Mouse (Mus musculus): ENCODE measurements around the gene Ugt1a9. TPM values are rescaled to one million over a fixed set of nuclear protein-coding genes. Genes with fewer than 3 reads are reported as not detected.

Ugt1a9 gene
- total RNA-seq, 2 experiments from 2014 or later, result not detected

DNA sequence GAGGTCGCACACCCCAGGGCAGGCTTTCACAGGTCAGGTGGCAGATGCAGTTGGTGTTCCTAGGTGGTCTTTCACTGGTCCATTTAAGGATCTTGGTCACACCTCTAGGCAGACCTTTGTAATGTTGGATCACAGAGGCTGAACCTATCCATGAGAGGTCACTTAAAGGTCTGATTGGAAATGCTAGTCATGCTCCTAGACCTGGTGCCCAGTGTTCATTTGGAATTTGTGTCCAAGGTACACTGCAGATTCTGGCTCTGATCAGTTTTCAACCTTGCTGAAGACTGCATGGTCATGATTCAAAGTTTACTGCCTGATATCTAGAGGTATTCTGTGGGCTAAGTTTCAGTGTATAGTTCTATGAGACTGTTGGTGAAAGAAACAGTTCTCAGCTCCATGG lies 109.1 kb downstream of the Ugt1a9 start:
- no peak for DNase-seq

DNA sequence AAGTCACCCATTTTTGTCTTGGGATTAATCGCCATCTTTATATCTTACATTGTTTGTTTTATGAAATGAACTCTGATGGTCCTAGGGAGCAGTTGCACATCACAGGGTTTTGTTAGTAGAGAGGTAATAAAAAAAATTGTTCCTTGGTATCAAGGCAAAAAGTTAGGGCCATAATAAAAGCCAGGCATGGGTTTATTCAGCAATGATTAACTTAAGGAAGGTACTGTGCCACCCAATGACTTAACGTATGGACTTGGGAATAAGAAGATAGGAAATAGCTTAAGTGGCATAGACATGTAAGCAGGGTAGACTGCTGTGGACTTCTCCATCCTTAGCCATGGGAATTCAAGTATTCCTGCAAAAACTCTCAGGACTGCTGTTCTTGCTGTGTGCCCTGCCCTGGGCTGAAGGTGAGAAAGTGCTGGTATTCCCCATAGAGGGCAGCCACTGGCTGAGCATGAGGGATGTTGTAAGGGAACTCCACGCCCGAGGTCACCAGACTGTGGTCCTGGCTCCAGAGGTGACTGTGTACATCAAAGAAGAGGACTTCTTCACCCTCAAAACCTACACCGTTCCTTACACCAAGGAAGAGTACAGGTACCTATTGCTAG lies 115.8 kb downstream of the Ugt1a9 start:
- no peak for DNase-seq

DNA sequence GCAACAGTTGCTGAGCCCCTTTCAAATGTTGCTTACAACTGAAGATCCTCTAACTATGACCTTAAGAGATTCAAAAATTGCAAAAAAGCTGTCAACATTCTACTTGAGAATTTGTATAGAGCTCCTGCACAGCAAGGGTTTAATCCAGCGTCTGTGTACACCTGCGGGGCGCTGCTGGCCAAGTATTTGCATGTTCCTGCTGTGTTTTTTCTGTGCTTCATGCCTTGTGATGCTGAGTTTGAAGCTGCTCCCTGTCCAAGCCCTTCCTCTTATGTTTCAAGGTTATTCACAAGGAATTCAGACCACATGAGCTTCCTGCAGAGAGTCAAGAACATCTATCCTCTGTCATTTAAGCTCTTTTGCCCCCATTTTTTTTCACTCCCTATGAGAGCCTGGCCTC lies 121.5 kb downstream of the Ugt1a9 start:
- DNase-seq, result no peak

DNA sequence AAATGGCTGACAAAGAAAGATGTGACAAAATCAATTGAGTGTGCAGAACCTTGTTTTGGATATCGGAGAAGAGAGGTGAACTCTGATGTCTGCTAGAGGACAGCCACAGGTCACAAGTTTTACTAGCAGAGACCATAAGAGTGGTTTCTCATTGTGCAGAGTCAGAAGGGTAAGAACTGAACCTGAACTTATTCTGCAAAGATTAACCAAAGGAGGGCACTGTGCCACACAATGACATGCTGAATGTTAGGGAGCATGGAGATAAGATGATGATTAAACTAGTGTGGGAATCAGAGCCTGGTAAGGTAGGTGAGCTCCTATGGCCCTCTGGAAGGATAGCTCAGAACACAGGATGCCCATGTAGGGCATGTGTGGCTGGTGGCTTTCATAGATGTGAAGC lies 125.1 kb downstream of the Ugt1a9 start:
- DNase-seq, result no peak

DNA sequence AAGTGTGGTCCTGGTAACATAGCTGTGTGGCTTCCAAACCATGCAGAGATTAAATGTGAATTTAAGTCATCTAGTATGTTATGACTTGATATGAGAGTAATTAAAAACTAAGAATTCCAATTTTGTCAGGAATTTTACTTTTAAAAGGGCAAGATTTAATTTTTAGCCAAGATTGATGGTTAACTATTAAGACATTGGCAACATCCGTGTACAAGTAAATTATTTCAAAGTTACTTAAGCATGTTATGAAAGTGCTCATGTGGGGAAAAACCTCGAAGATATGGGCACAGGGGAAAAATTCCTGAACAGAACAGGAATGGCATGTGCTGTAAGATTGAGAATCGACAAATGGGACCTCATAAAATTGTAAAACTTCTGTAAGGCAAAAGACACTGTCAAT lies 126.8 kb downstream of the Ugt1a9 start:
- DNase-seq, result no peak

DNA sequence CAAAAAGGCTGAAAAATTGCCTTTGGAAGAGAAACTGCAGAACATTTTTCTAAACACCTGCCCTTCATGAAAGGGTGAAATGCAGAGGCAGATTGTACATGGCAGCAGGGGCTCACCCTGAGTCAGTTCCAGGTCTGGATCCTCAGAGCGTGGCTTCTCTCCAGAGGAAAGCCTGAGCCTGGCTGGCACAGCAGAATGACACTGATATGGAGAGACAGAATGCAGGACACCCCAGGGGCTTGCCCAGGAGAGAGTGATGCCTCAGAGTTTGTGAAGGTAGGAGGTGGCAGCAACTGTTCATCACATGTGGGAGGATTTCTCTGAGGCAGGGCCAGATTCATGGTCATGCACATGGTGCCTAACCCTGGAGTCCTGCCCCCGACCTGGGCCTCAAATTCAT lies 129.4 kb downstream of the Ugt1a9 start:
- DNase-seq, result no peak

DNA sequence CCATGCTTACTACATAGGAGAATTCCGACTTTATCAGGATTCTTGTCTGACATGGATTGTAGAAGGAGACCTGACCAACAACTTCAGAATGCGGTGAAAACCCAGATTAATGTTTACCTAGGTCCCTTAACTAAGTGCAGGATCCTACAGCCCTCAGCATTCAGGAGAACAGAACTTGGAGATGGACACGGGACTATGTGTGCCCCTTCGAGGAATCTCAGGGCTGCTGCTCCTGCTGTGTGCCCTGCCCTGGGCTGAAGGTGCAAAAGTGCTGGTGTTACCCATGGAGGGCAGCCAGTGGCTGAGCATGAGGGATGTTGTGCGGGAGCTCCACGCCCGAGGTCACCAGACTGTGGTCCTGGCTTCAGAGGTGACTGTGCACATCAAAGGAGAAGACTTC lies 129.9 kb downstream of the Ugt1a9 start, which contains the start of gene Ugt1a2:
Gene Ugt1a2, plus strand, starts transcription at position 146 of the 400 bp plus-strand sequence.
- DNase-seq, result no peak

DNA sequence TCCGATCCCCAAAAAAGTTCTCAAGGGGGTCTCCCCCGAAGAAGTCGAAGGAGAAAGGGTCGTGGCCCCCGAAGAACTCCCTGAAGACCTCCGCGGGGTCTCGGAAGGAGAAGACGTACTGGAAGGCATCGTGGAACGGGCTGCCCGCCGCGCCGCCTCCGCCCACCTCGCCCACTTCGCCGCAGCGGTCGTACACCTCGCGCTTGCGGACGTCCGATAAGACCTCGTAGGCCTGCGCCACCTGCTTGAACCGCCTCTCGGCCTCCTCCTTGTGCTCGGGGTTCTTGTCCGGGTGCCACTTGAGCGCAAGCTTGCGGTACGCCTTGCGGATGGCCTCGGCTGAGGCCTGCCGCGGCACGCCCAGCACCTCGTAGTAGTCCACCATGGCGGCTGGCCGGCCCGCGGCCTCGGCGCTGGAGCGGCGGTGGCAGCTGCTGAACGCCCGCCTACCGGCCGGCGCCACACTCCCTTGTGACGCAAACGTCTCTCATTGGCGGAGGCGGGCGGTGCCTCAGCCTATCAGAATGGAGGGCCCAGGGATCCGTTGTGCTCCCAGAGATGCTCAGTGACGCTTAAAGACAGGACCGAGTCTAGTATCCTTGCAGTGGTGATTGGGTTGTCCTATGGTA lies 134.8 kb downstream of the Ugt1a9 start, which contains the start of gene Dnajb3:
Gene Dnajb3, minus strand, starts transcription at position 489 of the 629 bp plus-strand sequence.
- peak; percentile 63 to 77 for DNase-seq

DNA sequence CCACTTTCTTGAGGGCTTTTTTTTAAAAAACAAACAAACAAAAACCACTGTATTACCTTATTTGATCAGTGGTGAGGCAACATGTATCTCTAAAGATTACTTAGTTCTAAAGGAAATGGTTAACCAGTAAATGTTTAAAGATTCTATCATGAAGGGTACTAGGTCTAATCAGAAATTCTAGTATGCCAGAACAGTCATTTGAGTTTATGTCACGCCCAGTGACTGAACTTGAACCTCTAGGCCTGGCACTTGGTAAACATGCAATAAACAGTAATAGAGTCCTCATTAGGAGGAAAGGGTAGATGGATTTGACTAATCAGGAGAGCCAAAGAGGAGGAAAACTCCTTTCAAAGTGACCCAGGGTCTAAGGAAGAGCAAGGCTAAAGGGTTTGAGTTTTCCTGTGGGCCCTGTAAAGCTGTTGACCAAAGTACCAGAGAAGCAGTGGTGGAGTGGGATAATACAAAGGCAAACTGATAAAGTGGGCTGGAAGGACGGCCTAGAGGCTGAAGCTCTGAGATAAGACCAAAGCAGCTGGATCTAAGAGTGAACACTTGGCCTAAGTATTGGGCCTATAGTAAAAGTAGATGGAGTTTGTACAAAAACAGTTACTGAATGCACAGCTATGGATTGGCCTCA lies 136.4 kb downstream of the Ugt1a9 start:
- no peak for DNase-seq

DNA sequence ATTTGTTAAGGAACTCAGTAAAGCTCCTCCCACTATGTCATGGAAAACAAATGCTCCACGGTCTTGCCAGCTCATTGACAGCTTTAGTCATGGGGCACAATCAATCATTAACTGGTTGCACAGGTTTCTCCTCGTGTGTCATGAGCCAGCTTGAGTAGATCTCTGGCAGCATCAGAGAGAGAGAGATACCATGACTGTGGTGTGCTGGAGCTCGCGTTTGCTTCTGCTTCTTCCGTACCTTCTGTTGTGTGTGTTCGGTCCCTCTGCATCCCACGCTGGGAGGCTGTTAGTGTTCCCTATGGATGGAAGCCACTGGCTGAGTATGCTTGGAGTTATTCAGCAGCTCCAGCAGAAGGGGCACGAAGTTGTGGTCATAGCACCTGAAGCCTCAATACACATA lies 141.2 kb downstream of the Ugt1a9 start, which contains the start of gene Ugt1a1:
Gene Ugt1a1, plus strand, starts transcription at position 148 of the 400 bp plus-strand sequence.
- no peak for DNase-seq

DNA sequence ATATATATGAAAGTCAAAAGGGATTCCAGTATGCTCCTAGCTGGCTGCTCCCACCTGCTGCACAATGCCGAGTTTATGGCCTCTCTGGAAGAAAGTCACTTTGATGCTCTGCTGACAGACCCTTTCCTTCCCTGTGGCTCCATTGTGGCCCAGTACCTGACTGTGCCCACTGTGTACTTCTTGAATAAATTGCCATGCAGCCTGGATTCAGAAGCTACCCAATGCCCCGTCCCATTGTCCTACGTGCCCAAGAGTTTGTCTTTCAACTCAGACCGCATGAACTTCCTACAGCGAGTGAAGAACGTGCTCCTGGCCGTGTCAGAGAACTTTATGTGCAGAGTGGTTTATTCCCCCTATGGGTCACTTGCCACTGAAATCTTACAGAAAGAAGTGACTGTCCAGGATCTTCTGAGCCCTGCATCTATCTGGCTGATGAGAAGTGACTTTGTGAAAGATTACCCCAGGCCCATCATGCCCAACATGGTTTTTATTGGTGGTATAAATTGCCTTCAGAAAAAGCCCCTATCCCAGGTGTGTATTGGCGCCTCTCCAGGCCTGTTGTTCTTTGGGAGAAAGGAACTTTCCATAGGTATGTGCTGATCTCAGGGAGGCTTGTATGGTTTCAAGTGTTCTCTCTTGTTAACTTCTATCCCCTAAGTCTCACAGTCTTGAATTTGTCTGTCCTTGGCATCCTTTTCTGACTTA lies 141.9 kb downstream of the Ugt1a9 start:
- DNase-seq, result peak in 1 of 2 experiments; percentile 4

DNA sequence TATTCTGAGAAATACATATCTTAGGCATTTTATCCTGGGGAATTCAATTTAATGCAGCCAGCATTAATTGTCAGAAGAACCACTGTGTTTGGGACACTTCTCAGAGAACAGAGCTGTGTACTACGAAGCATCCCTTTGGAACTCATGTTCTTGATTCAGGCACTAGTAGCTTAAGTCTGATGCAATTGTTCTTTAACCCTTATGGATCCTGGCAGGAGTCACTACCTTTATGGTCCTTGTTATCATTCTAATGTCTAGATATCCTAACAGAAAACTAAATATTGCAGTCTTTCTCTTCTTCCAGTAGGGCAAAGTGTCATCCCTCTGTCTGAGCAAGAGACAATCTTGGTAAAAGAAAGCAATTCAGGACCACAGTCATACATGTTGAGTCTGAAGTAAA lies 142.5 kb downstream of the Ugt1a9 start:
- no peak for DNase-seq

DNA sequence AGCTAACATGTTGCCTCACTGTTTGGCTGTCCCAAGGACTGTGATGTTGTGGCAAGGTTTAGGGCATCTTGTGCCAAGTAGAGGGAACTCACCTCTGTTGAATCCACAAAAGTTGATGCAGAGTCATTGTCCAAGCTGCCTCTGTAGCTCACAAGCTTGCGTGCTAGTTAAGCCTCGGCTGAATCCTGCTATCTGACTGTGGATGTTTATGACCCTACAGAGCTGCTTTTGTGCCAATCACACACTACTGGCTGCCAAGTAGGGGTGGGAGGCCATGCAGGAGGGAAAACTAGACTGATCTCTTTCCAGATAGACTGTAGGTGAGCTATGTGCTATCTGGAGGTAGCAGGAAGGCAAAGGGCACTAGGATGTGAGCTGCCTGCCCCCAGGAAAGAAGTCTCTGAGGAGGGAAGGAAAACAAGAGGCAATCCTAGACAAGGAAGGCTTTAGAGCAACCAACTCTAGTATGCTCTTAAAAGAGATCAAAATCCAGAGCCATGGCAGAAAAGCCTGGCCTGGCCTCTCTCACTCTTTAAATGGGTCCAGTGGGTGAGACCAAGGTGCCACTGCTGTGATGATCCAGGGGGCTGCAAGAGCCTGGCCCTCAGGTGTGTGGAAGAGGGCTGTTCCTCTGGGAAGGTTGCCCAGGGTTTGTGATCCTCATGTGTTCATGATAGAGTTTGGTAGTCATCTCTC lies 143.3 kb downstream of the Ugt1a9 start:
- DNase-seq, result peak; percentile 11 to 20

DNA sequence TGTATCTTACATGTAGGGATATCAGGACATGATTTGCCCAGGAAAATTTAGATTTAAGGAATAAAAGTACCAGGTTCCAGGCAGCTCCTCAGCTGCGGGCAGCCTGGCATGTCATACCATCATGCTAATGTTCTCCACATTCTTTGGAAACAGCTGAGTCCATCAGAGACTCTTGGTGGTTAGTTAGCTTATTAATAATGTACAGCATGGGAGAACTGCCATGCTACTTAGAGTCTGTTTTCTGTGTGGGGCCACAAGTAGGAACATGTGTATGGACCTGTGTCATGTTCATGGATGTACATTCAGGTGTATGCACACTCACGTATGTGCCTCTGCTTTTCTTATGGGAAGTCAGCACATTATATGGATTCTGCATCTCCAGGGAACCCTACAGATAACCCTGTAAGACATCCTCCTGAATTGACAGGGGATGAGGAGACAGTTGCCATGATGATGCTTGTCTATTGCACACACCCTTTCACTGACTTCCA lies 143.9 kb downstream of the Ugt1a9 start:
- DNase-seq, result peak in 1 of 2 experiments; percentile 3

DNA sequence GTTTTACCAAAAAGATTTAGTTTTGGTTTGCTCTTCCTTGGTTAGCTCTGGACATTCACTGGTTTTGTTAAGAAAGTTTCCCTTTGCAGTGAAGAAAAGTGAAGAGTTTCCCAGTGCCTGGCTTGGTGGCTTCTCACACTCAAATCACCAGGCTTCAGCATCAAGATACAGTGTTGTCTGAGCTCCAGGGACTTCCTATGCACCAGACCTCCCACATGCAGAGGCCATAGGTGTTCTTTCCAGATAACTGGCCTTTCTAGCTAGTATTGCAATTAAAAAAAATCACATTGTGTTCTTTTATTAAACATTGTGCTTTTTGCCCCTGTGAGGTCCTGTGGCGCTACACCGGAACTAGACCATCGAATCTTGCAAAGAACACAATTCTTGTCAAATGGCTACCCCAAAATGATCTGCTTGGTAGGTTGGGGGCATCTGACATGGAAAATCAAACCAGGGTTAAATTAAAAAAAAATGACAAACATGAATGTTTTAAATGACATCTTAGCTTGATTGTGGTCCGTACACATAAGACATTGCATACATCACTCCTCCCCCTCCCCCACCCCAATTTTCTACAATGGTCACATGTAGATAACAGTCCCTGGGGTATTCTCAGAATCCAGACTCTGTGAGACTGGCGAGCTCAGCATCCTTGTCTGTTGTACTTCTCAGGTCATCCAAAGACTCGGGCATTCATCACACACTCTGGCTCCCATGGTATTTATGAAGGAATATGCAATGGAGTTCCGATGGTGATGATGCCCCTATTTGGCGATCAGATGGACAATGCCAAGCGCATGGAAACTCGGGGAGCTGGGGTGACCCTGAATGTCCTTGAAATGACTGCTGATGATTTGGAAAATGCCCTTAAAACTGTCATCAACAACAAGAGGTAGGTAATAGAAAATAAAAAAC lies 145.1 kb downstream of the Ugt1a9 start:
- DNase-seq, result peak in 1 of 2 experiments; percentile 1

DNA sequence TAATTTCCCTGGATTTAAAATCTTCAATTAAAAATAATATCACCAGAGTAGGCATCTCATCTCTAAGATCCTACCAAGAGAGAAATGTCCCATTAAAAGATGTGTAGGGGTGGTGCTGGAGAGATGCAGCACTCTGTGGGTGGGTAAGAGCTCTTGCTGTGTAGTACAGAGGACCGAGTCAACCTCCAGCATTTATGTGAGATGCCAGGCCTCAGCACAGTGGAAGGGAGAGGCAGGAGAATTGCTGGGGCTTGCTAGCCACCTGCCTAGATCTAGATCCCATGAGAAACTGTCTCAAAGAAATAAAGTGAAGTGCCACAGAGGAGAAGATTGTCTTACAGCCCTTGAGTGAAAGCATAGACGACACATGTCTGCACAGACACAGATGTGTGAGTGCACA lies 146.0 kb downstream of the Ugt1a9 start:
- DNase-seq, result no peak

DNA sequence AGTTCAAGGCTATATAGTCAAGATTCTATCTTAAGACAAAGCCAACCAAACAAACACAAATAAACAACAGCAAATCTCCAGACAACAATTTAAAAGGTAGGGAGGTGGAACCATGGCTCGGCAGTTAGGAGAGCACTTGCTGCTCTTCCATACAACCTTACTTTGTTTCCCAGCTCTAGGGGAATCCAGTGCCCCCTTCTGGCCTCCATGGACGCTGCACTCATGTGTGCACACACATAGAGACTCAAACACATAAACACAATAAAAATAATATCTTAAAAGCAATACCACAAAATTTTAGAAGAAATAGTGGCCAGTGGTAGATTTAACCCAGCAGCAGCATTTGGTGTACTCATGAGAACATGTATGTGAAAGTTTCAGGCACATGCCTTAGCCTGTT lies 146.5 kb downstream of the Ugt1a9 start:
- no peak for DNase-seq

DNA sequence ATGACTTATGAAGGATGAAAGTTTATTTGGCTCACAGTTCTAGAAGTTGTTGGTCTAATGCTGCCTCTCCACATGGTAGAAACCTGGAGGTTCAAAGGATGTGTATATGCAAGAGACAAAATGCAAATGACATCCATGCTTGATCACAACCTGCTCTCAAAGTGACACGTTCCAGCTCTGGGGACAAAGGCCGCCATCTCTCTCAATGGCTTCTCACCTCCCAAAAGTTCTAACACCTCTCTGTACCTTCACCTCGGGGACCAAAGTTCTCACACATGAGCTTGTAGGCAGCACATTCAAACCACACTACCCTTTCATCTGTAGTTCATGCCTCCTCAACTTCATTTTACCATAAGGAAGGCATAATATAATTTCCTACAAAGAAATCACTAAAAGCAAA lies 147.0 kb downstream of the Ugt1a9 start:
- DNase-seq, result no peak

DNA sequence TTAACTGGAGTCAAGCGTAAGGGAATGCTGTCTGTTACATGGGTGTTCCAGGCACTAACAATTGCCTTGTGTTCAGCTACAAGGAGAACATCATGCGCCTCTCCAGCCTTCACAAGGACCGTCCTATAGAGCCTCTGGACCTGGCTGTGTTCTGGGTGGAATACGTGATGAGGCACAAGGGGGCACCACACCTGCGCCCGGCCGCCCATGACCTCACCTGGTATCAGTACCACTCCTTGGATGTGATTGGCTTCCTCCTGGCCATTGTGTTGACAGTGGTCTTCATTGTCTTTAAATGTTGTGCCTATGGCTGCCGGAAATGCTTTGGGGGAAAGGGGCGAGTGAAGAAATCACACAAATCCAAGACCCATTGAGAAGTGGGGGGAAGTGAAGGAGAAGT lies 147.5 kb downstream of the Ugt1a9 start:
- peak in 1 of 2 experiments; percentile 14 for DNase-seq

DNA sequence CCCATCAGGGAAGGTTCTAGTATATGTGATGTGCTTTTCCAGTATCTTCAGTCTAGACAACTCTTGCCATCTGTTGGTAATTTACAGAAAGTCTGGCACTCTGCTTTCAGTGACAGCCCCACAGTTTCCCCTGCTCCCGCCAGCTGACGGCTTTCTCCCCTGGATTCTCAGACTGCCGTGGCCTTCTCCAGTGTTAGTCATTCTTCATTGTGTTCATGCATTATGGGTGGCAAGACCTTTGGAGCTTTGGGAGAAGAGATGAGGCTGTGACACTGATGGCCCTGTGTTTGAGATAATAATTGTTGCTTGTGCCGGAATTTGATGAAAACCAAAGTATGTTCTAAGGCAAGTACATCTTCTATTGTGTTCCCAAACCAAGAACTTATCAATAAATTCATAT lies 148.0 kb downstream of the Ugt1a9 start:
- DNase-seq, result no peak

DNA sequence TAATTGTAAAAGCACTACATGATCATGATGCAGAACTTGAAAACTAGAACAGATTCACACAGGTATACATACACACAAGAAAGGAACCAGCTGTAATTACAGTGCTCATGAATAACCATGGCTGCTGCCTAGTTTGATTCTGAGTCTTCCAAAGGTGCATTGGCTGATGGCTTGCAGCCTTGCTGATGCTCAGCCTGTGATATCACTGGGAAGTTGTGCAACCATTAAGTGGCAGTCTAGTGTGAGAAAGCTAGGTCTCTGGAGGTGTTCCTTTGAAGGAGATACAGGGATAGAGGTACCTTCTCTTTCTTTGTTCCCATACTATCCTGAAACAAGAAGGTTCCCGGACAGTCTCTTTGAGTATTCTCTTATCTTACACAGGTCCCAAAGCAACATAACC lies 148.5 kb downstream of the Ugt1a9 start:
- DNase-seq, result peak in 1 of 2 experiments; percentile 3

All from heart, adult 18-20 months (tissue).